Mouse (Mus musculus): ENCODE measurements at regions not wholly inside any gene's neighbourhood (a gene's known extent, or its start where the extent isn't known, plus 50 kb on each side); places are given as distances from the start of the nearest gene placed in this dataset.

DNA sequence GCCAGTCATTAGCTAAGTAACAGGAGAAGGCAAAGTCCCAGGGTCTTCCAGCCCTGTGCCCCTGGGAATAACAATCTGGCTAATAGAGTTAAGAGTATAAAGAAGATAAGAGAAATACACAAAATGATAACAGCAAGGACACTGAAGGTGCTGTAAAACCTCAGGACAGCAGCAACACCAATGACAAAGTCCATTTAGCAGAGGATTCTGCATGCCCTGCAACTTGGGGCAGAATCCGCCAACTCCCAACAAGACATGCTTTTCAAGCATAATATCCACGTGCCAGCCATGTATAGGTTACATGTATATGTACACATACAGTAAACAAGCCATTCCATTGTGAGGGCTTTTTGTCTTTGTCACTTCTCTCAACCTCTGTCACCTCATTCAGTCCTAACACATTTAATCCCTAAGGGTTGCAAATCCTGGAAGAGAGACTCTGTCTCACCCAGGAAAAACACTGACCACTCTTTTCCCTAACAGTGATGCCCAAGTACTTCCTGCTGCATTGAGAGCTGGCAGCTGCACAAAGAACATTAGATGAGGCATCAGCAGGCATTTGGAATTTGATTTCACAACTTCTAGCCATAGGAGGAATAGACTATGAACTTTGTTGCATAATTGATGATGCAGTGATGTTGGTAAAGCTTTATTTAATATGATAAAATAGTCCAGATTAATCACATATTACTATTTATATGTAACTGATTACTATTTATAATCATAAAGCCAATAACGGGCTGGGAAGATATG is 105.8 kb upstream of the Slc4a7 start:
- Histone ChIP-seq H3K9ac (ENCODE audit: insufficient read depth, low read depth) (no peak overlapping the region), H3K27ac (ENCODE audit: insufficient read depth, low read depth) (no peak overlapping the region), H3K27me3 (replicated peaks) (no peaks in the 10 kb centered on the region), H3K79me2 (replicated peaks; ENCODE audit: control insufficient read depth, extremely low read depth, insufficient read depth, poor library complexity, severe bottlenecking) (no peaks in the 10 kb centered on the region), H3K4me3 (replicated peaks in 1 of 3; ENCODE audit: low read depth in 2 of 3, low read length in 2 of 3, poor library complexity in 1 of 3) (no peak overlapping the region), H3K36me3 (replicated peaks in 1 of 2; ENCODE audit: control insufficient read depth in 1 of 2, insufficient read depth in 1 of 2, low read length in 1 of 2) (no peaks in the 10 kb centered on the region), H3K4me2 (ENCODE audit: insufficient read depth, low read depth, poor library complexity, severe bottlenecking) (no peak overlapping the region), H3K4me1 (ENCODE audit: control insufficient read depth in 1 of 2, insufficient read depth in 2 of 2) (peaks cover 0 to 16% of the 10 kb centered on the region in 2 experiments; a peak in 2 of 4 replicates), H3K9me3 (replicated peaks; ENCODE audit: low read length) (no peaks in the 10 kb centered on the region)
- in situ Hi-C loops (cut with MboI; ENCODE audit: low pct_ligation_motif_present, low pct_unique_long_range_greater_than_20kb, low sequenced_read_pairs), result no loop called here
- dilution Hi-C loops (cut with MboI; ENCODE audit: extremely low pct_ligation_motif_present, extremely low pct_unique_long_range_greater_than_20kb, low sequenced_read_pairs), result no loop called here
- no peak for DNase-seq (ENCODE audit: extremely low read depth)
- TF ChIP-seq SIN3A (IDR thresholded peaks at IDR 0.05; ENCODE audit: low read length), result no peak
- TF ChIP-seq CHD1 (IDR thresholded peaks at IDR 0.05; ENCODE audit: low read depth, low read length), result no peak
- TF ChIP-seq RAD21 (IDR thresholded peaks at IDR 0.05; ENCODE audit: low read depth, low read length), result no peak
- TF ChIP-seq RCOR1 (conservative IDR thresholded peaks at IDR 0.05; ENCODE audit: low read depth, low read length), result no peak
- TF ChIP-seq USF2 (conservative IDR thresholded peaks at IDR 0.05; ENCODE audit: low read depth, low read length), result no peak
- TF ChIP-seq KAT2A (IDR thresholded peaks at IDR 0.05; ENCODE audit: insufficient replicate concordance, low read length), result no peak
- TF ChIP-seq MAX (IDR thresholded peaks at IDR 0.05; ENCODE audit: low read length), result no peak
- TF ChIP-seq NELFE (IDR thresholded peaks at IDR 0.05; ENCODE audit: low read depth, low read length), result no peak
- TF ChIP-seq ETS1 (conservative IDR thresholded peaks at IDR 0.05; ENCODE audit: low read depth, low read length), result no peak
- TF ChIP-seq UBTF (IDR thresholded peaks at IDR 0.05; ENCODE audit: low read depth, low read length), result no peak
- TF ChIP-seq POLR2AphosphoS2 (IDR thresholded peaks at IDR 0.05; ENCODE audit: low read depth, low read length), result no peak

DNA sequence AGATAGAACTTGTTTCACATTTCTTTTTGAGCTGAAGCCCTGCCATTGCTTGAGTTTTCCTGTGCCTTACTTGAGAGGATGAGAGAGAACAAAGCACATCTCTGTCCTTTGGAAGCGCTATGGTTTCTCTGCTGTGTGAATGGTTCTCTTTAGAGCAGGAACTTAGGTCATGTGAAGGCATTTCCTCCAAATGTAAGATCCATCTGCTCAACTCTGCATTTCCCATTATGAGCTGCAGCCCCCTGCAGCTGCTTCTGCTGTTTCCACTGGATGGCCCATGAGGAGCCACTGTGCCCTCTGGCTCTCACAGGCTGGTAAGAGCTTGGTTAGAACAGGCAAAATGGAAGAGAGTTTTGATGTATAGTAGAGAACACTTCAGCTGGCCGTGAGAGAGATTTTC is 102.5 kb upstream of the Slc4a7 start:
- no peak overlapping the region for H3K27ac ChIP-seq (ENCODE audit: insufficient read depth, low read depth)
- no peaks in the 10 kb centered on the region for H3K36me3 ChIP-seq (replicated peaks in 1 of 2; ENCODE audit: control insufficient read depth in 1 of 2, insufficient read depth in 1 of 2, low read length in 1 of 2)
- in situ Hi-C loops (cut with MboI; ENCODE audit: low pct_ligation_motif_present, low pct_unique_long_range_greater_than_20kb, low sequenced_read_pairs), result no loop called here
- H3K4me3 ChIP-seq (replicated peaks in 1 of 3; ENCODE audit: low read depth in 2 of 3, low read length in 2 of 3, poor library complexity in 1 of 3), result no peak overlapping the region
- no peaks in the 10 kb centered on the region for H3K9me3 ChIP-seq (replicated peaks; ENCODE audit: low read length)
- no peaks in the 10 kb centered on the region for H3K79me2 ChIP-seq (replicated peaks; ENCODE audit: control insufficient read depth, extremely low read depth, insufficient read depth, poor library complexity, severe bottlenecking)
- peaks cover 0 to 18% of the 10 kb centered on the region in 2 experiments; a peak in 2 of 4 replicates for H3K4me1 ChIP-seq (ENCODE audit: control insufficient read depth in 1 of 2, insufficient read depth in 2 of 2)
- H3K9ac ChIP-seq (ENCODE audit: insufficient read depth, low read depth), result no peak overlapping the region
- no peak overlapping the region for H3K4me2 ChIP-seq (ENCODE audit: insufficient read depth, low read depth, poor library complexity, severe bottlenecking)
- TF ChIP-seq MAZ (IDR thresholded peaks at IDR 0.05; ENCODE audit: low read depth, low read length) (no peak), BHLHE40 (IDR thresholded peaks at IDR 0.05; ENCODE audit: low read depth, low read length) (no peak), NRF1 (IDR thresholded peaks at IDR 0.05; ENCODE audit: low read depth, low read length) (no peak), E2F4 (IDR thresholded peaks at IDR 0.05; ENCODE audit: insufficient replicate concordance, low read depth, low read length) (no peak), MAFK (IDR thresholded peaks at IDR 0.05; ENCODE audit: insufficient replicate concordance, low read length) (no peak), MYC (IDR thresholded peaks at IDR 0.05; ENCODE audit: low read depth, low read length) (no peak), EP300 (IDR thresholded peaks at IDR 0.05; ENCODE audit: low read length) (no peak), RCOR1 (conservative IDR thresholded peaks at IDR 0.05; ENCODE audit: low read depth, low read length) (no peak)
- dilution Hi-C loops (cut with MboI; ENCODE audit: extremely low pct_ligation_motif_present, extremely low pct_unique_long_range_greater_than_20kb, low sequenced_read_pairs), result no loop called here
- no peak for DNase-seq (ENCODE audit: extremely low read depth)
- no peaks in the 10 kb centered on the region for H3K27me3 ChIP-seq (replicated peaks)
